In the genomic region with DNA sequence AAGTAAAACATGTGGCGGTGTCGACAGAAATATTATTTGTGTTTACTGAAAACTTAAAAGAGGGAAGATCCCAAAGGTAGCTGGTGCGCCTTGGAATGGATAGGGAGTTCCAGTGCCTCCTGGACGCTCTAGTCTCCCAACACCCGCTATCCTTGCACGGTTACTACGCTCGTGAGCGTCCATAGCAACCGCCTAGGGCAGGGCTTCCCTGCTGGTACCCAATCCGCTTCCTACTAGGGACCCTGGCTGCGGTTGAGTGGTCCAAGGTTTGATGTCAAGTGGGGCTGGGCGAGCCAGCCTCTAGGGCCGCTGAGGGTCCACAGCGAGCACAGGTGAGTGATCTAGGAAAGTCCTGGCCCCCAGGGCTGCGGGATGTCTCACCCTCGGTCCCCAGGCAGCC, we compare ENCODE assay signal across 11 mouse cellular contexts. TPM values are rescaled to one million over a fixed set of nuclear protein-coding genes. Genes with fewer than 3 reads are reported as not detected.
DNase-seq lines count a peak whose midpoint lies in the region; TF ChIP-seq lines count a peak whose summit lies in the region.
"Had no signal": no experiment of that assay in that cellular context is flagged by ENCODE, and none has a peak within 500 bp of the region (broad histone marks: within the 10 kb centered on the region; RNA-seq: fewer than 3 reads in every experiment).

A gene (plus strand): TSS at position 209 of the 400 bp plus-strand sequence.

- 23% methylated on average over 17 of the region's 17 CpGs for WGBS in cerebellum, adult 2 months

- peak; percentile 21 for DNase-seq in adrenal gland, postnatal 14 days
- no peak for DNase-seq in adrenal gland, adult 18-20 months (ENCODE audit: low spot score in 2 of 2)
- DNase-seq in right cerebral cortex, postnatal 4 days: peak; percentile 16
- no peak for DNase-seq in right cerebral cortex, adult 2 months (ENCODE audit: low spot score in 2 of 2)
- DNase-seq in lung, postnatal 10 days: peak; percentile 14
- DNase-seq in yolk sac, embryonic 10.5 days (ENCODE audit: low spot score): peak; percentile 19
- no peak for DNase-seq in cerebellum, adult 2 months
- DNase-seq in thymus, postnatal 10 days (ENCODE audit: low spot score in 2 of 2): no peak
- DNase-seq: adrenal gland, adult 8-10 months had no signal

- H3K27ac ChIP-seq in cerebellum, adult 2 months (ENCODE audit: insufficient read depth, low read length): no peak within 1 kb of the TSS

- no peak for TF ChIP-seq CTCF in cerebellum, adult 2 months (IDR thresholded peaks at IDR 0.05; ENCODE audit: borderline replicate concordance, insufficient read depth, low read depth, low read length)

- no peak within 1 kb of the TSS for H3K4me3 ChIP-seq in cerebellum, adult 2 months (replicated peaks; ENCODE audit: insufficient read depth, low read depth, low read length)
- H3K4me3 ChIP-seq: myocyte had no signal

- no peaks in the 10 kb centered on the region for H3K4me1 ChIP-seq in cerebellum, adult 2 months (ENCODE audit: control insufficient read depth, insufficient read depth, low read length)

- H3K27me3 ChIP-seq in cerebellum, adult 2 months (ENCODE audit: control insufficient read depth, insufficient read depth, low read length): no peaks in the 10 kb centered on the region; the same call in 1 of the 2 replicates

- TF ChIP-seq POLR2A in cerebellum, adult 2 months (IDR thresholded peaks at IDR 0.05; ENCODE audit: borderline replicate concordance, insufficient read depth, low read length): no peak

RNA-seq across cellular contexts. Expression of the gene that starts here (rescaled TPM):
- not detected in 2 replicates for total RNA-seq in adrenal gland, postnatal 14 days (2021)
- not detected for total RNA-seq in adrenal gland, adult 18-20 months (2021)
- polyA plus RNA-seq in cerebellum, adult 2 months (2012; rRNA removed): not detected in 2 replicates
- total RNA-seq: adrenal gland, adult 8-10 months; layer of hippocampus, adult 18-20 months had no signal
- polyA plus RNA-seq: myocyte had no signal

Comparison
In these comparisons a context has a peak if more than half of its experiments do, and no peak if none do; other contexts are left out.
1. DNase-seq: peak in right cerebral cortex, postnatal 4 days (single experiment), lung, postnatal 10 days (single experiment) and yolk sac, embryonic 10.5 days (single experiment); none in adrenal gland, adult 18-20 months (0 of 2), right cerebral cortex, adult 2 months (0 of 2), cerebellum, adult 2 months (0 of 2) and thymus, postnatal 10 days (0 of 2).
2. Peak in DNase-seq in adrenal gland, postnatal 14 days; RNA of the gene not detected or under 1 TPM.